ENCODE assay signal across 9 mouse cellular contexts in genomic region chr16:34414581-34414980, GRCm38 (mm10).
DNase-seq lines count a peak whose midpoint lies in the region; ATAC-seq and TF ChIP-seq lines count a peak whose summit lies in the region.
"Had no signal": no experiment of that assay in that cellular context is flagged by ENCODE, and none has a peak within 500 bp of the region (broad histone marks: within the 10 kb centered on the region; RNA-seq: fewer than 3 reads in every experiment).

No protein-coding gene starts in this region.

- H3K4me2 ChIP-seq in embryonic facial prominence, embryonic 14.5 days (ENCODE audit: low read depth, low read length): no peak overlapping the region
- H3K4me2 ChIP-seq in intestine, embryonic 15.5 days (replicated peaks): no peak overlapping the region; the same call in 1 of the 2 replicates

- H3K4me3 ChIP-seq in gastrocnemius, adult 2 months: no peak overlapping the region
- no peak overlapping the region for H3K4me3 ChIP-seq in embryonic facial prominence, embryonic 14.5 days (ENCODE audit: low read depth, low read length)
- H3K4me3 ChIP-seq in intestine, embryonic 15.5 days (replicated peaks): no peak overlapping the region
- H3K4me3 ChIP-seq: limb, embryonic 12.5 days had no signal

- peaks cover 37% of the 10 kb centered on the region for H3K4me1 ChIP-seq in embryonic facial prominence, embryonic 14.5 days (ENCODE audit: control insufficient read depth, insufficient read depth, low read length)
- peaks cover 22% of the 10 kb centered on the region for H3K4me1 ChIP-seq in intestine, embryonic 15.5 days (replicated peaks)

- ATAC-seq in embryonic facial prominence, embryonic 14.5 days (ENCODE audit: low read depth): no peak
- no peak for ATAC-seq in intestine, embryonic 15.5 days
- no peak for ATAC-seq in granulocyte monocyte progenitor cell, adult 5-6 weeks (replicated peaks; ENCODE audit: poor library complexity, severe bottlenecking)

- no peaks in the 10 kb centered on the region for H3K36me3 ChIP-seq in embryonic facial prominence, embryonic 14.5 days (ENCODE audit: control insufficient read depth, insufficient read depth, low read length)
- no peaks in the 10 kb centered on the region for H3K36me3 ChIP-seq in intestine, embryonic 15.5 days
- H3K36me3 ChIP-seq: limb, embryonic 12.5 days had no signal

- H3K27ac ChIP-seq in gastrocnemius, adult 2 months: peak overlapping the region; percentile 56
- peak overlapping the region; percentile 59; the same call in 1 of the 2 replicates for H3K27ac ChIP-seq in embryonic facial prominence, embryonic 14.5 days (replicated peaks; ENCODE audit: low read depth, low read length)
- peak overlapping the region; percentile 28 for H3K27ac ChIP-seq in intestine, embryonic 15.5 days

- peak; percentile 24 for DNase-seq in gastrocnemius, adult 2 months
- no peak for DNase-seq in gastrocnemius, postnatal 4 days (ENCODE audit: low spot score in 2 of 2)
- no peak for DNase-seq in embryonic facial prominence, embryonic 14.5 days (ENCODE audit: low spot score)
- DNase-seq in lung, postnatal 10 days: peak; percentile 66
- no peak for DNase-seq in natural killer cell, adult 2 months (ENCODE audit: low spot score in 2 of 2)
- DNase-seq in adrenal gland, adult (ENCODE audit: inconsistent age in 2 of 2, low spot score in 1 of 2): no peak

- no peak overlapping the region for H3K9ac ChIP-seq in embryonic facial prominence, embryonic 14.5 days (ENCODE audit: low read depth, low read length)
- no peak overlapping the region for H3K9ac ChIP-seq in intestine, embryonic 15.5 days
- H3K9ac ChIP-seq: limb, embryonic 12.5 days had no signal

- no peak for TF ChIP-seq CTCF in gastrocnemius, adult 2 months (IDR thresholded peaks at IDR 0.05)

- 32% methylated on average over 7 of the region's 7 CpGs for WGBS in embryonic facial prominence, embryonic 14.5 days
- 47% methylated on average over 7 of the region's 7 CpGs for WGBS in intestine, embryonic 15.5 days

- H3K27me3 ChIP-seq in embryonic facial prominence, embryonic 14.5 days (replicated peaks; ENCODE audit: control insufficient read depth, insufficient read depth, low read length): no peaks in the 10 kb centered on the region
- H3K27me3 ChIP-seq in intestine, embryonic 15.5 days (replicated peaks): no peaks in the 10 kb centered on the region
- H3K27me3 ChIP-seq: limb, embryonic 12.5 days had no signal

- H3K9me3 ChIP-seq in embryonic facial prominence, embryonic 14.5 days (ENCODE audit: control insufficient read depth, low read length): no peaks in the 10 kb centered on the region
- no peaks in the 10 kb centered on the region for H3K9me3 ChIP-seq in intestine, embryonic 15.5 days
- H3K9me3 ChIP-seq: limb, embryonic 12.5 days had no signal

- intact Hi-C loops in gastrocnemius, adult 2 months (cut with DNase I): no loop called here

Comparison
In these comparisons a context has a peak if more than half of its experiments do, and no peak if none do; other contexts are left out.
1. DNase-seq: peak in gastrocnemius, adult 2 months (single experiment) and lung, postnatal 10 days (single experiment); none in gastrocnemius, postnatal 4 days (0 of 2), embryonic facial prominence, embryonic 14.5 days (single experiment), natural killer cell, adult 2 months (0 of 2) and adrenal gland, adult (0 of 2).
2. Peak in every context shown above with its lines, with median percentiles within 50 percentile points of each other: H3K27ac ChIP-seq.